Comparison of ENCODE assay signal across 9 mouse cellular contexts in genomic region chr5:35313826-35314586, GRCm38 (mm10). TPM values are rescaled to one million over a fixed set of nuclear protein-coding genes. Genes with fewer than 3 reads are reported as not detected.
DNase-seq lines count a peak whose midpoint lies in the region; ATAC-seq and TF ChIP-seq lines count a peak whose summit lies in the region.
"Had no signal": no experiment of that assay in that cellular context is flagged by ENCODE, and none has a peak within 500 bp of the region (broad histone marks: within the 10 kb centered on the region; RNA-seq: fewer than 3 reads in every experiment).

No protein-coding gene starts in this region.

- H3K4me2 ChIP-seq in heart, embryonic 11.5 days = peak overlapping the region; percentile 61
- H3K4me2 ChIP-seq in forebrain, embryonic 15.5 days (replicated peaks) = peak overlapping the region; percentile 45
- peak overlapping the region; percentile 62 for H3K4me2 ChIP-seq in midbrain, embryonic 13.5 days (replicated peaks)

- TF ChIP-seq CTCF in brain, embryonic 14.5 days (IDR thresholded peaks at IDR 0.05; ENCODE audit: borderline replicate concordance, extremely low read depth, insufficient read depth, insufficient read length) = no peak

- H3K4me1 ChIP-seq in heart, embryonic 11.5 days (ENCODE audit: control insufficient read depth, insufficient read depth, low read length) = peaks cover 2% of the 10 kb centered on the region; the same call in 1 of the 2 replicates
- H3K4me1 ChIP-seq in forebrain, embryonic 15.5 days = peaks cover 15% of the 10 kb centered on the region
- peaks cover 20% of the 10 kb centered on the region for H3K4me1 ChIP-seq in midbrain, embryonic 13.5 days (replicated peaks)

- H3K9me3 ChIP-seq in heart, embryonic 11.5 days (replicated peaks; ENCODE audit: control insufficient read depth, low read length) = no peaks in the 10 kb centered on the region
- H3K9me3 ChIP-seq in forebrain, embryonic 15.5 days = no peaks in the 10 kb centered on the region
- no peaks in the 10 kb centered on the region for H3K9me3 ChIP-seq in midbrain, embryonic 13.5 days

- no peak overlapping the region for H3K27ac ChIP-seq in heart, embryonic 11.5 days (ENCODE audit: low read depth, low read length)
- no peak overlapping the region for H3K27ac ChIP-seq in forebrain, embryonic 15.5 days (replicated peaks)
- H3K27ac ChIP-seq in midbrain, embryonic 13.5 days = no peak overlapping the region

- 17% methylated on average over 18 of the region's 18 CpGs for WGBS in heart, embryonic 11.5 days (ENCODE audit: insufficient replicate concordance)
- WGBS in forebrain, embryonic 15.5 days = 16% methylated on average over 18 of the region's 18 CpGs
- WGBS in midbrain, embryonic 13.5 days = 14% methylated on average over 18 of the region's 18 CpGs

- no peaks in the 10 kb centered on the region for H3K36me3 ChIP-seq in heart, embryonic 11.5 days (ENCODE audit: control insufficient read depth, insufficient read depth, low read length)
- H3K36me3 ChIP-seq in forebrain, embryonic 15.5 days = no peaks in the 10 kb centered on the region
- no peaks in the 10 kb centered on the region for H3K36me3 ChIP-seq in midbrain, embryonic 13.5 days

- peaks cover 58% of the 10 kb centered on the region for H3K27me3 ChIP-seq in heart, embryonic 11.5 days (ENCODE audit: control insufficient read depth, insufficient read depth, low read length)
- peaks cover 4% of the 10 kb centered on the region; the same call in 1 of the 2 replicates for H3K27me3 ChIP-seq in forebrain, embryonic 15.5 days
- peaks cover 24% of the 10 kb centered on the region for H3K27me3 ChIP-seq in midbrain, embryonic 13.5 days

- peak overlapping the region; percentile 34 for H3K4me3 ChIP-seq in heart, embryonic 11.5 days (ENCODE audit: low read depth, low read length)
- peak overlapping the region; percentile 35 for H3K4me3 ChIP-seq in forebrain, embryonic 15.5 days
- peak overlapping the region; percentile 34 for H3K4me3 ChIP-seq in midbrain, embryonic 13.5 days (replicated peaks)

- DNase-seq in heart, postnatal 25 days (ENCODE audit: low spot score) = no peak
- DNase-seq in brain, embryonic 14.5 days (ENCODE audit: low read depth) = peak; percentile 27
- peak; percentile 27 for DNase-seq in kidney, postnatal 10 days
- DNase-seq in thymus, postnatal 10 days (ENCODE audit: low spot score in 2 of 2) = no peak
- no peak for DNase-seq in testis, postnatal 10 days (ENCODE audit: low spot score)

- ATAC-seq in heart, embryonic 11.5 days (replicated peaks; ENCODE audit: insufficient number of reproducible peaks, low FRiP score, low TSS enrichment) = no peak
- peak; percentile 64 for ATAC-seq in forebrain, embryonic 15.5 days (replicated peaks)
- peak; percentile 70 for ATAC-seq in midbrain, embryonic 13.5 days

- no peak for TF ChIP-seq POLR2A in brain, embryonic 14.5 days (IDR thresholded peaks at IDR 0.05; ENCODE audit: borderline replicate concordance, extremely low read depth, insufficient read depth, insufficient read length, poor library complexity, severe bottlenecking)

- H3K9ac ChIP-seq in heart, embryonic 11.5 days (ENCODE audit: low read depth, low read length) = no peak overlapping the region
- peak overlapping the region; percentile 41; the same call in 1 of the 2 replicates for H3K9ac ChIP-seq in forebrain, embryonic 15.5 days (replicated peaks)
- 0 out of 2 replicates have a peak overlapping the region, but pooled peaks have one; percentile 48 for H3K9ac ChIP-seq in midbrain, embryonic 13.5 days (replicated peaks)

- intact Hi-C loops in heart, postnatal 25 days (cut with DNase I) = no loop called here

RNA-seq across cellular contexts. Expression of gene Adra2c, which starts 35.9 kb away (rescaled TPM):
- polyA plus RNA-seq in heart, embryonic 11.5 days (2014; fragmentation: Nextera tagmentation; extraction: Ambion mirVana) = 0.04 TPM in 1 of 2 replicates, not detected in the other
- under 1 TPM; 0.34 to 0.47 TPM for total RNA-seq in heart, postnatal 25 days (2021)
- 2.0 and 3.0 TPM in 2 replicates for polyA plus RNA-seq in brain, embryonic 14.5 days (2012; rRNA removed)
- polyA plus RNA-seq in forebrain, embryonic 15.5 days (2015; fragmentation: Nextera tagmentation; extraction: Ambion mirVana) = 0.89 and 1.1 TPM in 2 replicates
- 0.05 and 0.07 TPM in 2 replicates for polyA plus RNA-seq in midbrain, embryonic 13.5 days (2015; fragmentation: Nextera tagmentation; extraction: Ambion mirVana)
- total RNA-seq: hematopoietic stem cell, adult 5-6 weeks had no signal

Comparison
In these comparisons a context has a peak if more than half of its experiments do, and no peak if none do; other contexts are left out.
1. DNase-seq: peak in brain, embryonic 14.5 days (single experiment) and kidney, postnatal 10 days (single experiment); none in heart, postnatal 25 days (single experiment), thymus, postnatal 10 days (0 of 2) and testis, postnatal 10 days (single experiment).
2. Peak in every context shown above with its lines, with median percentiles within 50 percentile points of each other: H3K4me2 ChIP-seq and H3K4me3 ChIP-seq.